Mouse (Mus musculus) bone marrow, adult 2 months (tissue): ENCODE data around the gene Carmil3.

Experiments used
- CTCF ChIP-seq: fragments of 200-500 bp; IDR thresholded peaks from 2 replicates; pipeline ENCODE4 v1.5.1; 2011; ENCODE audit warnings: low read length, control low read depth; ENCODE audit not compliant: control insufficient read depth, insufficient read depth
- POLR2A ChIP-seq: fragments of 200-500 bp; IDR thresholded peaks from 2 replicates; pipeline ENCODE4 v1.6.1; 2011; ENCODE audit warnings: low read depth, mild to moderate bottlenecking, control low read depth, low read length, borderline replicate concordance; ENCODE audit not compliant: control insufficient read depth

- TF ChIP-seq CTCF (no peak), POLR2A (no peak)
Observed at GRCm38 (mm10) chr14:55519604-55520003, 29.2 kb downstream of the Carmil3 start.
